Mouse (Mus musculus): Measurements from ENCODE around the gene Alkbh7. TPM values are rescaled to one million over a fixed set of nuclear protein-coding genes. Genes with fewer than 3 reads are reported as not detected.

The Alkbh7 gene
- polyA plus RNA-seq, 1 experiment from 2014 or later: 44.2 TPM

GRCm38 (mm10) chr17:56990115-56990746 lies 6.9 kb upstream of the Alkbh7 start, which contains the start of gene Clpp:
Gene Clpp (plus strand): TSS chr17:56990305.
- under 1% methylated on average over 52 of the region's 52 CpGs for WGBS
- Histone ChIP-seq H3K27ac (peak within 1 kb of the TSS; percentile 90), H3K4me3 (peak within 1 kb of the TSS; percentile 85), H3K36me3 (peaks cover 43% of the 10 kb centered on the region), H3K4me1 (peaks cover 6% of the 10 kb centered on the region), H3K27me3 (ENCODE audit: low read depth, poor library complexity, severe bottlenecking) (no peaks in the 10 kb centered on the region), H3K9me3 (replicated peaks) (no peaks in the 10 kb centered on the region)
- DNase-seq (ENCODE audit: low spot score): peak; percentile 92

- Histone ChIP-seq H3K4me1 (peaks cover 6% of the 10 kb centered on the region), H3K36me3 (peaks cover 51% of the 10 kb centered on the region), H3K27me3 (ENCODE audit: low read depth, poor library complexity, severe bottlenecking) (no peaks in the 10 kb centered on the region), H3K9me3 (replicated peaks) (no peaks in the 10 kb centered on the region), H3K4me3 (peak overlapping the region; percentile 85), H3K27ac (peak overlapping the region; percentile 90)
- DNase-seq (ENCODE audit: low spot score): no peak
- WGBS: 72% methylated on average over 2 of the region's 2 CpGs
Observed at GRCm38 (mm10) chr17:56990966-56991365, 6.2 kb upstream of the Alkbh7 start.

GRCm38 (mm10) chr17:56995046-56995445 lies 2.1 kb upstream of the Alkbh7 start:
- 90% methylated on average over 8 of the region's 8 CpGs for WGBS
- Histone ChIP-seq H3K4me3 (no peak overlapping the region), H3K27me3 (ENCODE audit: low read depth, poor library complexity, severe bottlenecking) (no peaks in the 10 kb centered on the region), H3K4me1 (peaks cover 16% of the 10 kb centered on the region), H3K36me3 (peaks cover 78% of the 10 kb centered on the region), H3K9me3 (replicated peaks) (no peaks in the 10 kb centered on the region), H3K27ac (no peak overlapping the region)
- no peak for DNase-seq (ENCODE audit: low spot score)

- DNase-seq (ENCODE audit: low spot score): no peak
- H3K36me3 ChIP-seq: peaks cover 85% of the 10 kb centered on the region
- H3K4me3 ChIP-seq: peak overlapping the region; percentile 91
- no peaks in the 10 kb centered on the region for H3K27me3 ChIP-seq (ENCODE audit: low read depth, poor library complexity, severe bottlenecking)
- H3K27ac ChIP-seq: no peak overlapping the region
- H3K9me3 ChIP-seq (replicated peaks): no peaks in the 10 kb centered on the region
- peaks cover 10% of the 10 kb centered on the region for H3K4me1 ChIP-seq
- WGBS: 78% methylated on average over 2 of the region's 2 CpGs
Observed at GRCm38 (mm10) chr17:56996506-56996905, 633 bp upstream of the Alkbh7 start.

- no peak overlapping the region for H3K27ac ChIP-seq
- WGBS: 92% methylated on average over 9 of the region's 9 CpGs
Observed at GRCm38 (mm10) chr17:56999414-56999813, 2.3 kb downstream of the Alkbh7 start.

GRCm38 (mm10) chr17:56999968-57000609 lies 3.0 kb downstream of the Alkbh7 start, which contains the start of gene Pspn:
Gene Pspn (minus strand): TSS chr17:57000018.
- H3K36me3 ChIP-seq: peaks cover 83% of the 10 kb centered on the region
- no peak within 1 kb of the TSS for H3K4me3 ChIP-seq
- WGBS: 86% methylated on average over 9 of the region's 9 CpGs
- H3K4me1 ChIP-seq: peaks cover 10% of the 10 kb centered on the region
- no peak for DNase-seq (ENCODE audit: low spot score)
- no peaks in the 10 kb centered on the region for H3K27me3 ChIP-seq (ENCODE audit: low read depth, poor library complexity, severe bottlenecking)
- H3K9me3 ChIP-seq (replicated peaks): no peaks in the 10 kb centered on the region
- H3K27ac ChIP-seq: no peak within 1 kb of the TSS

More at GRCm38 (mm10) chr17:56999414-56999813, 2.3 kb downstream of the Alkbh7 start:
- Histone ChIP-seq H3K27me3 (ENCODE audit: low read depth, poor library complexity, severe bottlenecking) (no peaks in the 10 kb centered on the region), H3K36me3 (peaks cover 83% of the 10 kb centered on the region), H3K4me3 (no peak overlapping the region), H3K9me3 (replicated peaks) (no peaks in the 10 kb centered on the region), H3K4me1 (peaks cover 10% of the 10 kb centered on the region)
- DNase-seq (ENCODE audit: low spot score): no peak

GRCm38 (mm10) chr17:57001228-57001627 lies 4.1 kb downstream of the Alkbh7 start:
- H3K4me3 ChIP-seq: no peak overlapping the region
- no peaks in the 10 kb centered on the region for H3K27me3 ChIP-seq (ENCODE audit: low read depth, poor library complexity, severe bottlenecking)
- WGBS: 67% methylated on average over 8 of the region's 8 CpGs
- DNase-seq (ENCODE audit: low spot score): no peak
- H3K36me3 ChIP-seq: peaks cover 83% of the 10 kb centered on the region
- no peaks in the 10 kb centered on the region for H3K9me3 ChIP-seq (replicated peaks)
- no peak overlapping the region for H3K27ac ChIP-seq
- H3K4me1 ChIP-seq: peaks cover 10% of the 10 kb centered on the region

- Histone ChIP-seq H3K36me3 (peaks cover 97% of the 10 kb centered on the region), H3K4me1 (no peaks in the 10 kb centered on the region), H3K4me3 (no peak overlapping the region), H3K27ac (no peak overlapping the region), H3K27me3 (ENCODE audit: low read depth, poor library complexity, severe bottlenecking) (no peaks in the 10 kb centered on the region), H3K9me3 (replicated peaks) (no peaks in the 10 kb centered on the region)
- 94% methylated on average over 7 of the region's 7 CpGs for WGBS
- no peak for DNase-seq (ENCODE audit: low spot score)
Observed at GRCm38 (mm10) chr17:57003994-57004393, 6.9 kb downstream of the Alkbh7 start.

GRCm38 (mm10) chr17:57007137-57007905 lies 10.2 kb downstream of the Alkbh7 start:
- WGBS: 93% methylated on average over 13 of the region's 13 CpGs
- Histone ChIP-seq H3K4me3 (no peak overlapping the region), H3K4me1 (peaks cover 14% of the 10 kb centered on the region), H3K27me3 (ENCODE audit: low read depth, poor library complexity, severe bottlenecking) (no peaks in the 10 kb centered on the region), H3K27ac (no peak overlapping the region), H3K9me3 (replicated peaks) (no peaks in the 10 kb centered on the region), H3K36me3 (peaks cover 73% of the 10 kb centered on the region)
- no peak for DNase-seq (ENCODE audit: low spot score)

- H3K4me3 ChIP-seq: peak overlapping the region; percentile 83
- H3K27ac ChIP-seq: peak overlapping the region; percentile 84
- no peaks in the 10 kb centered on the region for H3K9me3 ChIP-seq (replicated peaks)
- no peaks in the 10 kb centered on the region for H3K27me3 ChIP-seq (ENCODE audit: low read depth, poor library complexity, severe bottlenecking)
- H3K4me1 ChIP-seq: peaks cover 18% of the 10 kb centered on the region
- H3K36me3 ChIP-seq: peaks cover 37% of the 10 kb centered on the region
- WGBS: 1% methylated on average over 19 of the region's 19 CpGs
- no peak for DNase-seq (ENCODE audit: low spot score)
Observed at GRCm38 (mm10) chr17:57010911-57011235, 13.7 kb downstream of the Alkbh7 start.

- Histone ChIP-seq H3K4me1 (peaks cover 18% of the 10 kb centered on the region), H3K27ac (peak within 1 kb of the TSS; percentile 90), H3K27me3 (ENCODE audit: low read depth, poor library complexity, severe bottlenecking) (no peaks in the 10 kb centered on the region), H3K9me3 (replicated peaks) (no peaks in the 10 kb centered on the region), H3K36me3 (peaks cover 31% of the 10 kb centered on the region), H3K4me3 (peak within 1 kb of the TSS; percentile 83)
- peak; percentile 97 for DNase-seq (ENCODE audit: low spot score)
- WGBS: 1% methylated on average over 51 of the region's 51 CpGs
Observed at GRCm38 (mm10) chr17:57011236-57012141, 14.3 kb downstream of the Alkbh7 start, which contains the start of the genes Gtf2f1 and Gm17949. Gene Gtf2f1 (minus strand): TSS chr17:57011288. Gene Gm17949 (plus strand): TSS chr17:57011469.

GRCm38 (mm10) chr17:57012245-57012795 lies 15.2 kb downstream of the Alkbh7 start:
- H3K4me3 ChIP-seq: peak overlapping the region; percentile 83
- WGBS: 78% methylated on average over 13 of the region's 13 CpGs
- H3K27ac ChIP-seq: peak overlapping the region; percentile 90
- DNase-seq (ENCODE audit: low spot score): no peak
- no peaks in the 10 kb centered on the region for H3K27me3 ChIP-seq (ENCODE audit: low read depth, poor library complexity, severe bottlenecking)
- H3K36me3 ChIP-seq: peaks cover 23% of the 10 kb centered on the region
- no peaks in the 10 kb centered on the region for H3K9me3 ChIP-seq (replicated peaks)
- H3K4me1 ChIP-seq: peaks cover 18% of the 10 kb centered on the region
